Mouse (Mus musculus) T-helper 17 cell (primary cell): ENCODE data around the gene Mrgprd.

Experiments used
- in situ Hi-C, 2 experiments: fragments of 300-600 bp; cut with MboI, MseI; formaldehyde crosslinking; loops; 1 replicate in 1 of 2; 2 replicates in 1 of 2; pipeline ENCODE4 v1.15.1; 2025; ENCODE audit warnings: high pct_unique_total_duplicates in 2 of 2

The Mrgprd gene

DNA sequence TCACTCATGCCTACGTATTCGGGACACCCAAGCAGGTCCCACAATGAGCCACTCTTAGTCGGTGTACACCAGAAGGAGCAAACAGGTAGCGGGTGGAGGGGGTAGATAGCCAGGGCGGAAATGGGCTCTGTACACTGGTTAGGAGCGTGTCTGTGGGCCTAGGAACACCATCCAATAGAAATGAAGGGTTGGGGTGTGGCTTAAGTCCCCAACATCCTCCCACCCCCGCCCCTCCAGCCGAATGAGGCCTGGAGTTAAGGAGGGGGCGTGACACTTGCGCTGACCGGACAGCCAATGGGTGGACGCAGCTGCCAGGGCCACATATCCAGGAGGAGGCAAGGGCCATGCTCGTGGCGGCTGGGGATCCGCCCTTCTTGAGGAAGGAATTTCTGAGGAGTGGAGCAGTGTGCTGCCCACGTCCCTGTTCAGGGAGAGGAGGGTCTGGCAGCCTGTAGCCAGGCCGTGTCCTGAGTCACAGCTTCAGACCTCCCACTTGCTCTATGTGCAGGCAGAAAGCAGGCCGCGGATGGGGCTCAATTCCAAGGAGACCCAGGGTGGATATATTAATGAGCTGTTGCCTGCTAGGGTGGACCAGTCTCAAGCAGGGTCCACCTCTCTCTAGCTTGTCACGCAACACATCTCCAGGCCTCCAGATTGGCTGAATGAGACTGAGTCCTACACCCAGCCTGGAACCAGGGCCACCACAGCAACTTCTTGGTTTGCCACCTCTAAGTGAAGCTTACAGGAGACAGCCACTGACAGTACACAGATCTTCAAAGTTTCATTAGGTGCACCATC, 11.9 kb upstream of the Mrgprd start:
- in situ Hi-C loops: no loop called here

- in situ Hi-C loops: no loop called here
Observed at GRCm38 (mm10) chr7:145304153-145304552, 10.5 kb upstream of the Mrgprd start.

DNA sequence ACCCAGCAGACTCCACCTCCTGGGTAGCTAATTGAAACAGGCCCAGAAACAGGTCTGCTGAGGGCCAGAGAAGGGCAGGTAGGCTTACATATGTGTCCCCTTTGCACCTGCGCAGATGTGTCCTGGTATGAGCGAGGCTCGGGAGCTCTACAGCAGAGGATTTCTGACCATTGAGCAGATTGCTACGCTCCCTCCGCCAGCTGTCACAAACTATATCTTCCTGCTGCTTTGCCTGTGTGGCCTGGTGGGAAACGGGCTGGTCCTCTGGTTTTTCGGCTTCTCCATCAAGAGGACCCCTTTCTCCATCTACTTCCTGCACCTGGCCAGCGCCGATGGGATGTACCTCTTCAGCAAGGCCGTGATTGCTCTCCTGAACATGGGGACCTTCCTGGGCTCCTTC, 7.0 kb upstream of the Mrgprd start:
- in situ Hi-C loops: no loop called here

DNA sequence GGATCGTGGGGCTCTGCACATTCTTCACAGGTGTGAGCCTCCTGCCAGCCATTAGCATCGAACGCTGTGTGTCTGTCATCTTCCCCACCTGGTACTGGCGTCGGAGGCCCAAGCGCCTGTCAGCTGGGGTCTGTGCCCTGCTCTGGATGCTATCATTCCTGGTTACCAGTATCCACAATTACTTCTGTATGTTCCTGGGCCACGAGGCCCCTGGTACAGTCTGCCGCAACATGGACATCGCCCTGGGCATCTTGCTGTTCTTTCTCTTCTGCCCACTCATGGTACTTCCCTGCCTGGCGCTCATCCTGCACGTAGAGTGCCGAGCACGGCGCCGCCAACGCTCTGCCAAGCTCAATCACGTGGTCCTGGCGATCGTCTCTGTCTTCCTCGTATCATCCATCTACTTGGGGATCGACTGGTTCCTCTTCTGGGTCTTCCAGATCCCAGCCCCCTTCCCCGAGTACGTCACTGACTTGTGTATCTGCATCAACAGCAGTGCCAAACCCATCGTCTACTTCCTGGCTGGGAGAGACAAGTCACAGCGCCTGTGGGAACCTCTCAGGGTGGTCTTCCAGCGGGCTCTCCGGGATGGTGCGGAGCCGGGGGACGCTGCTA, 6.5 kb upstream of the Mrgprd start:
- in situ Hi-C loops: no loop called here

- in situ Hi-C loops: no loop called here
Observed at GRCm38 (mm10) chr7:145308866-145309265, 5.8 kb upstream of the Mrgprd start.

GRCm38 (mm10) chr7:145309877-145310276, 4.8 kb upstream of the Mrgprd start:
- in situ Hi-C loops: no loop called here

- in situ Hi-C loops: no loop called here
Observed at GRCm38 (mm10) chr7:145310526-145310925, 4.1 kb upstream of the Mrgprd start.

DNA sequence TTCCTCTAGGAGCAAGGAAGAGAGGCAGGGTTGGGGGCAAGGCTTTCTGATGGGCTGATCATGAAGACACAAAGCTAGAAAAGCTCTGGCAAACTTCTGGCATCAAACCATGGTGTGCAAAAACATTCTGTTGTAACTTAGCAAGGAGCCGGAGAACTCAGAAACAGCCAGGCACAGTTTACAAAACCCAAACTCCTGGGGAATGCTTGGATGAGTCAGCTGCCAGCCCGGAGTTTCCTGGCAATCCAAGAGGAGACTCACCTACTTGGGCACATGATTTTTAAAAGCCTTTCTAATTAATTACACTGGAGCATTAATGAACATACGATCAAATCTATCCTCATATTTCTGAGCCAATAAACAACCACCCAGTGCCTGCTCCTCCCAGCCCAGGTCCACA, 2.5 kb upstream of the Mrgprd start:
- in situ Hi-C loops: no loop called here

DNA sequence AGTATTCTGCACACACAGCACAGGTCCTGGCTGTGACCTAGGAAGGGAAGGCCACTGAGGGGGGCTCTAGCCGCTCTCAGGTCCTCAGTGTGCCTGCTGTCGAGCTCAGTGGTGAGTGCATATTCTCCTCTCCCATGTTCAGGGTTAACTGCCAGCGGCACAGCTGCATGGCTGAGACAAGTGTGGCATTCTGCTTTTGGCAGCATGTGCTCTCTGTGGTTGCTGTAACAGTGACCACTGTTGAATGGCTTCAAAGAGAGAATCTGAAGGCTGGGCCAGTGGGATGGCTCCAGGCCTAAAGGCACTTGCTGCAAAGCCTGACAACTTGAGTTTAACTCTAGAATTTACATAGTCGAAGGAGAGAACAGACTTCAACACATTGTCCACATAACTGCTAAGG, 2.9 kb downstream of the Mrgprd start:
- in situ Hi-C loops: no loop called here

DNA sequence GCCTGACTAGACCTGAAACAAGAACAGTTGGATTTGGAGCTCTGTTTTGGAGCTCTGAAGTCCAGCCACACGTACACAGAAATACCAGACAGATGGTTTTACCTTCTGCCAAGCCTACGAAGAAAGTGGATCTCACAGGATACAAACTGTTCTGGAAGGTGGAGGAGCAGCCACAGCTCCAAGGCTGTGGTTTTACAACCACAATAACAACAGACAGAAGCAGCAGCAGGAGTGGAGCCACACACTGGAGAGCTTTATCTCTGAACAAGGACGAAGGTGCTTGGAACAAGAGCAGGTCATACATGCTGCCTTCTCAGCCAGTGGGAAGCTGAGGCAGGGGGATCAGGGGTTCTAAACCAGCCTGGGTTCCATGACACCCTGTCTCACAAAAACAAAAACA, 4.8 kb downstream of the Mrgprd start:
- in situ Hi-C loops: no loop called here

DNA sequence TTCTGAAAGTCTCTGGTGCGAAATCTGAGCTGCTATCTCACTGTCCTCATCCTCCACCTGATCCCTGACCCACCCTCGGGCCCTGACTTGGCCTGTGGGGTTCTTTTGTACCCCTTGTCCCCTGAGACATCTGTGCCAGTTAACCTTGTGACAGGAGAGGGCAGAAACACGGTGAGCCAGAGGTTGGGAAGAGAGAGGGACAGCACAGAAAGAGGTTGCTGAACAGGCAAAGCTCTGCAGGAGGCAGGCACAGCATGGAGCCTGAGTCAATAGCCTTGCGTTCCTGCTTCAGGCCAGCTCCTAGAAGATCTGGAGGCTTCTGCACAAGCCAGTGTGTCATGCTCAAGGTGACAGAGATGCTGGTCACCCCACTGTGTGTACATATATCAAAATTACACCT, 9.0 kb downstream of the Mrgprd start:
- in situ Hi-C loops: no loop called here

DNA sequence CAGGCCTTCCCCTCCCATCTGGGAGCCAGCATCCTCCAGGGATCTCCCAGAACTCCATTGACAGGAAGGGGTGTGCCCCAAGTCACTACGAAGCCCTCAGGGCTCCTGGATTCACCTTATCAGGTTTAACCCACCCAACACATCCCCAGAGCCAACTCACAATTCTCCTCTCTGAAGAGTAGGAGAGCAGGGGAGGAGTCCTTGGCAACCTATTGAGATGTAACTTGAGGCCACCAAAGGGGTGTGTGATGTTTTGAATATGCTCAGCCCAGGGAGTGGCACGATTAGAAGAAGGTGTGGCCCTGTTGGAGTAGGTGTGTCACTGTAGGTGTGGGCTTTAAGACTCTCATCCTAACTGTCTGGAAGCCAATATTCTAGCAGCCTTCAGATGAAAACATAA, 11.1 kb downstream of the Mrgprd start:
- in situ Hi-C loops: no loop called here

- in situ Hi-C loops: loop anchor here in 1 of 2 experiments (5.0 kb wide), 1 partner anchor 73 kb away; no protein-coding TSS in a partner anchor
Observed at GRCm38 (mm10) chr7:145329982-145330381, 15.3 kb downstream of the Mrgprd start.

DNA sequence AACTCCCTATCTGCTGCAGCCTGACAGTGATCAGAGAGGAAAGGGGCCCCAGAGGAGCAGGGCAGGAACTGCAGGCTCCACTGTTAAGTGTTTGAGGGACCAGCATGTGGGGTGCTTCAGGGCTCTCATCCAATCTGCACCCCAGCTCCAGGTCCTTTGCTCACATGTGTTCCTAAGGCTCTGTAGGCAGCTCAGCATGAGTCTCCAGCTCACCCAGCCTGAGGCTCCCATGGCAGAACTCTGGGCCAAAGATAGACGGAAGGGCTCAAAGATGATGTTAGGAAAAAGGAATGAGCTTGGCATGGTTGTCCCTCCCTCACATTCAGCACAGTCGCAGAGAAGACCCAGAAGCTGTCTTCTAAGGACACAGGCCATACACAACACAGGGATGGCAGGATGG, 16.0 kb downstream of the Mrgprd start:
- in situ Hi-C loops: loop anchor here in 1 of 2 experiments (5.0 kb wide), 1 partner anchor 73 kb away; no protein-coding TSS in a partner anchor

GRCm38 (mm10) chr7:145332376-145333041, 17.9 kb downstream of the Mrgprd start:
- in situ Hi-C loops: loop anchor here in 1 of 2 experiments (5.0 kb wide), 1 partner anchor 75 kb away; no protein-coding TSS in a partner anchor

- in situ Hi-C loops: loop anchor here in 1 of 2 experiments (5.0 kb wide), 1 partner anchor 77 kb away; no protein-coding TSS in a partner anchor
Observed at GRCm38 (mm10) chr7:145333936-145334335, 19.3 kb downstream of the Mrgprd start.

DNA sequence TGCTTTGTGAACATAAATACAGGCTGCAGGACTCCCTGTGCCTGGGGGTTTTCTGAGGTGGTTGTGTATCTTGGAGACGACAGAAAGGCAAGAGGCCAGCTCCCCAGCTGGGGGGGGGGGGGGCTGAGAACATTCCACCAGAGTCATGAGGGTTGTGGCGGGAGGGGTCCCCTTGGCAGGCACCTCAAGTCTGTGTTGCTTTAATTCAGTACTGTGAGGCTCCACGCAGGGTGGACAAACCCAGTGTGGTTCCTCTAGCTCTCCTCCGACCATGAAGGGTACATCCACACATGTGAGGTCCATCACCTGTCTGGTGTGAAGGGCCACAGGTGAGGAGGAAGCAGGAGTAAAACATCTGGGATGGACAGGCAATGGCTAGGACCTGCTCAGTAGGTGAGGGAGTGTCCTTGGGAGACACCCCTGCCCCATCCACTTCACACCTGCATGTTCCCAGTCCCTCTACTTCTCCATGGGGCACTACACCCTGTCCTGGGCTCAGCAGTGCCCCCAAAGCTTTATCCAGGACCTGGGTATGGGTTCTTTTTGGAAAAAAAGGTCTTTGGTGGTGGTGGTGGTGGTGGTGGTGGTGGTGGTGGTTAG, 19.9 kb downstream of the Mrgprd start:
- in situ Hi-C loops: loop anchor here (5.0 kb wide), 1 partner anchor 77 kb away; no protein-coding TSS in a partner anchor

DNA sequence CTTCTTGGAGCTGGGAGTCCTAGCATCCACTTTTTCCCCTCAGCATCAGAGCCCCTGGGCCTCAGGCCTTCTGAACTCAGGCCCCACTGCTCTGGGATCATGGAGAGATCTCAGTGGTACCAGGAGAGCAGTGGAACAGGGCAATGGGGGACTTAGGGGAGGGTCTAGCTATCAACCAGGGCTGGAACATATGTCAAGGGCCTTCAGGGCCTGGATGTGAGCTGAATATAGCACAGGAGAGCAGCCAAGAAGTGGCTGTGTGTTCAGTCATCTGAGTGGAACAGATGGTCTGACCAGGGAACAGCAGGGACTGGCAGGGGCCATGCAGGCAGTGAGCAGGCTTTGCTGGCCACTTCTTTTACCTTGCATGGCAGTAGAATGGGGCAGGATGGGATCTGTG, 20.6 kb downstream of the Mrgprd start:
- in situ Hi-C loops: loop anchor here in 1 of 2 experiments (5.0 kb wide), 1 partner anchor 78 kb away; no protein-coding TSS in a partner anchor

DNA sequence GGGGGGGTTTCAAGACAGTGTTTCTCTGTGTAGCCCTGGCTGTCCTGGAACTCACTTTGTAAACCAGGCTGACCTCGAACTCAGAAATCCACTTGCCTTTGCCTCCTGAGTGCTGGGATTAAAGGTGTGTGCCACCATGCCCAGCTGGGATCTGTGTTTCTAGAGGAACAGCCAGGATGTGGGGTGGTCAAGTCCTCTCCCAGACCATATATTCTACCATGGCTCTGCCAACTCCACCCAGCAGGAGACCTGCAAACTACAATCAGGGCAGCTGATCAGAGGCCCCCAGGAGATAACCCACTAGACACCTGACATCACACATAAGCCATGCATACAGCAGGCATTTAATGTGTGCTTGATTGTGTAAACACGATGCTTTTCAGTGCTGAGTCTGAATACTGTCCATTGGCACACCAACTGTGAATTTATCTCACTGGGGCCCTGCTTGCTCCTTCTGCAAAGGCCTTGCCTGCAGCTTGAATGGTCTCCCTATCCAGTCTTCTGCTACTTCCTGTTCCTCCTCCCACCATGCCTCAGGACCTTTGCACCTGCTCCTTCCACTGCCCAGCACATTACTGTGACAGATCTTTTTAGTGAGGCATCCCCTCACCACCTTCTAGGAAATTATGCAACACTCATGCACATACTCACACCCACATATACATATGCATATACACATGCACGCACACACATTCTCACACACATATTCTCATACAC, 21.1 kb downstream of the Mrgprd start:
- in situ Hi-C loops: loop anchor here in 1 of 2 experiments (5.0 kb wide), 1 partner anchor 78 kb away; no protein-coding TSS in a partner anchor

- in situ Hi-C loops: loop anchor here in 1 of 2 experiments (5.0 kb wide), 1 partner anchor 81 kb away; no protein-coding TSS in a partner anchor
Observed at GRCm38 (mm10) chr7:145337889-145338288, 23.3 kb downstream of the Mrgprd start.
